Mouse (Mus musculus): ENCODE measurements around the gene Gm28490. TPM values are rescaled to one million over a fixed set of nuclear protein-coding genes. Genes with fewer than 3 reads are reported as not detected.
"Not testable (repeated sequence)": the region's sequence is repeated elsewhere in the genome, so short reads cannot be mapped to it uniquely, and the experiment has no call there.

Gm28490 gene
- polyA plus RNA-seq (2014; fragmentation: Nextera tagmentation; extraction: Ambion mirVana), result not detected in 2 replicates

DNA sequence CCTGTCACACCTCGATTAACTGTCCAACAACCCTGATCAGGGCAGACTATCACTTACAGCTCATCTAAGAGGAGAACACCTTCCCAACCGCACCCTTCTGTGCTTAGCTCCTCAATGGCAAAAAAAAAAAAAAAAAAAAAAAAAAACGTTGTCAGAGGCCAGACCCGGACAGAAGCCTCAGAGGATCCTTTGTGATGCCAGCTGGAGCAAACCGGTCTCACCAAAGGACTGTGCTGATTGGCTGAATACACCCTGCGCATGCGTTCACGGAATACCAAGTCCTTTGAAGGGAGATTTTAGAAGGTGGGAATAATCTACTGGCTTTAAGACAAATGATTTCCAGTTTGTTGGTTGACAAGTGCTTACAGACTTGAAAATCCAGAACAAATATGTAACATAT is at the start of gene Gm28490:
TSS of gene Gm28490 (minus strand) at position 101 of the 400 bp plus-strand sequence.
- H3K27ac ChIP-seq (ENCODE audit: low read depth, low read length); H3K36me3 ChIP-seq (ENCODE audit: control insufficient read depth, insufficient read depth, low read length); ATAC-seq (ENCODE audit: low read depth); H3K4me2 ChIP-seq (ENCODE audit: low read depth, low read length); H3K4me1 ChIP-seq (ENCODE audit: control insufficient read depth, insufficient read depth, low read length); H3K9ac ChIP-seq (replicated peaks; ENCODE audit: low read depth, low read length); H3K4me3 ChIP-seq (ENCODE audit: low read depth, low read length); H3K27me3 ChIP-seq (ENCODE audit: control insufficient read depth, insufficient read depth, low read length); H3K9me3 ChIP-seq (ENCODE audit: control insufficient read depth, low read length): not testable (repeated sequence)
- no CpG with 5 or more reads among the region's 8 CpGs for WGBS
